Mouse (Mus musculus): ENCODE data around the gene H2afj. TPM values are rescaled to one million over a fixed set of nuclear protein-coding genes. Genes with fewer than 3 reads are reported as not detected.

Gene H2afj
- polyA plus RNA-seq, 2 experiments from 2014 or later: 139 to 147 TPM

DNA sequence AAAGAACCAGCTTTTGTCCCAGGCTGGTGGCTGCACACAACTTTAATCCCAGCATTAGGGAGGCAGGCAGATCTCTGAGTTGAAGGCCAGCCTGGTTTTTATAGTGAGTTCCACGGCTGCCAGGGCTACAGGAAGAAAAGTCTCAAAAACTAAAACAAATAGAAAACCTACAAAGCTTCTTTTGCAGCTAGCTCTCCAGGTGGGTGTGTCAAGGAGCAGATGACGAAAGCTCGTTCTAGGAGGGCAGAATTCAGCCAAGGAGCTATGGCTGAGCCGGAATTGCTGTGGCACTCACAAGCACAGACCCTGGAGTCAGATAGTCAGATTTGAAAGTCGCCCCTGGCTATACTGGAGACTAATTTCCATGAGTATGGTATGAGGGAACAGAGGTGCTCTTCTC is 1.2 kb upstream of the H2afj start:
- no peak for ATAC-seq

DNA sequence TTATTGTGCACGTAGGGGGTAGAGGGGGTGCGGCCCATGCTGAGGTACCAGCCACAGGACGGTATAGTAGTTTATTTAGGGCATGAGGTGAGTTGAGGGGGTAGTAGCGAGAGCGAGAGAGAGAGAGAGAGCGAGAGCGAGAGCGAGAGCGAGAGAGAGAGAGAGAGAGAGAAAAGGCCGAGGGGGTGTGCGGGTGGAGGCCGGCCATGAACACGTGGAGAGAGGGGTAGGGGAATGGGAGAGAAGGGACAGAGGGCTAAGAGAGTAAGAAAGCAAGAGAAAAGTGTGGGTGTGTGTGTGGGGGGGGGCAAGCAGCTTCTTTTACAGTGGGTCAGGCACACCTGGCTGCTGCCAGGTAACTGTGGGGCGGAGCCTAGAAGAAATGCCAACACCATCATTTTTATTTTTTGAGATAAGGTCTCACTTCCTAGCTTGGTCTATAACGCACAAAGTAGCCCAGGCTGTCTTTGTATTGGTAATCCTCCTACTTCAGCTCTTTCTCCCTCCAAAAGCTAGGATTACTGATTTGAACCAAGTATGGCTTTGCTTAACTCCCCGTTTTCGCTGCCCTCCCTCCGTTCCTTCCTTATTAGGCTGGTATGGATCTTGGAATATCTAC is 540 bp upstream of the H2afj start:
- no peak for ATAC-seq

DNA sequence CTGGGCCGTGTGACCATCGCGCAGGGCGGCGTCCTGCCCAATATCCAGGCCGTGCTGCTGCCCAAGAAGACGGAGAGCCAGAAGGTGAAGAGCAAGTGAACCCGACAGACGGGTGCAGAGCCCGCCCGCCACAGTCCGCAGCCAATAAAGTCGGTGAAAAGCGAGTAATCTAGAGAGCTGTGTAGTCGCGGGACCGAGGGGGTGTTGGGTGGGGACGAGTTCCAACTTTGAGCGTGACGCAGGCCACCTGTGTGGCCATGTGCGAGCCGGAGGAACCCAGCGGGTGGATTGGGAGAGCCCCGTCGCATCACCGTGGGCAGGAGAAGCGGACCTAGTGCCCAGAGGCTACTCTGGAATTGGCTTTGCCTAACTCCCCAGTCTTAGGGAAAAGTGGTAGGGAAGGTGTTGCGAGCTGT is 595 bp downstream of the H2afj start:
- peak; percentile 10 for ATAC-seq

DNA sequence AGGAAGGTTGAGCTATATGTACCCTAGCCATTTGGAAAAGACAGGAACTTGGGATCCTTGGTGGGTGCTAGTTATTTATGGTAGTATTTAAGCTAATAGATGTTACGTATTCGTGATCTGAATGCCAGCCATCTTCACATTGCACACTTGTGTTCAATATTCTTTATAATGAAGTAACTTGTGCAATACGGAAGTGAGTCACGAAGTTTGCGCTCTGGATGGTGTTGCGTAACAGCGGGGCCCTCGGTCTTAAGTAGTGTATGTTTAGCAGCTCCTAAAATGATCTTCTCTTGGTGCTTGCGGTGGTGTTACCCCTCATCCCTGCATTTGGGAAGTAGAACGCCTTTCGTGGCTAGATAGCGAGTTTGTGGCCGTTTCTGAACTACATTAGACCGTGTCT is 1.0 kb downstream of the H2afj start:
- peak; percentile 42 for ATAC-seq

DNA sequence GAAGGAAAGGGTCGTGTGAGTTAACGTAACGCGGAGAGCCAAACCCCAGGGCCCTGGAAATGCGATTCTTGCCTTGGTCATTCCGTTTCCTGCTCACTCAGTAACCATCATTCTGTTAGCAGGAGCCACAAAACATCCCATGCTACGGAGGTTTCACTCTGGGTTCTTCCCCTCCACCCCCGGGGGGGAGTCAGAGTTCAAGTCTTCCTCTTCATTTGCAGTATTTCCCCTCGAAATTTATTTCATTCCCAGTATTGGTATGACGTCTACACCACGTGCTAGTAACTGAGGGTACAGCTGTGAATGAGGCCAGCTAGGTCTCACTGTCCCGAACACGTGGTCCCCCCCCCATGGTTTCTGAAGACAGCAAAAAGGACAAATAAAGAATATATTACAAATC is 1.6 kb downstream of the H2afj start:
- ATAC-seq: no peak

DNA sequence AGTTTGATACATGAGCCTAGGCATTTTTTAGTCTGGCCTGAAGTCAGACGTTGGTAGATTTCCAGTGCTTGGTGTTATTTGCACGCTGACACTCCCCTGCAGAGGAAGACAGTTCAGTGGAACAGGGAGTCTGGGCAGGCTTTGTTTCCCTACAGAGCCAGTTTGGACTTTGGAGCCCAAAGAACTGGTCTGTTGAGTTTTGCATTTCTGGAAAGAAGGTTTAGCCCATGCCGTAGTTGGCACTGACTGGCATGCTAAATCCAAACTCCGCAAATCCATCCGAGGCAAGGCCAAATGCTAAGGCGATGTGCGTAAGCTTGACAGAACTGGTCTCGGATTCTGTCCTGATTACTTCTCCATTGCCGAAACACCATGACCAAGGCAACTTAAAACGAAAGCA is 3.2 kb downstream of the H2afj start:
- ATAC-seq: no peak

DNA sequence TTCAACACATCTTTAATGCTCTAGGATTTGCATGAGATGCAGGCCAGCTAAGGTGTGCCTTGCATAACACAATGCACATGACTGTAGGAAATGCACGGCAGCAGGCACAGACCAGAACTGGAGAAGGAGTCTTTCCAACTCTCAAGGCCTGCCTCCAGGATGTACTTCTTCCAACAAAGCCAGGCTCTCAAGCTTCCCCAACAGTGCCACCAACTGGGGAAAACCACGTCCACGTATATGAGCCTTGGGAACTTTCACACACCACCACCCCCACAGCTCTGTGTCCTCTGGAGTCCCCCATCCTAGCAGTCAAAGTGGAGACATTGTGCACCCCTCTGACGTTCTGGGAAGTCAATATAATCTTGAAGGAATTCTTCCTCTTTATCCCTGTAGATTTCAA is 5.1 kb downstream of the H2afj start:
- ATAC-seq: no peak

DNA sequence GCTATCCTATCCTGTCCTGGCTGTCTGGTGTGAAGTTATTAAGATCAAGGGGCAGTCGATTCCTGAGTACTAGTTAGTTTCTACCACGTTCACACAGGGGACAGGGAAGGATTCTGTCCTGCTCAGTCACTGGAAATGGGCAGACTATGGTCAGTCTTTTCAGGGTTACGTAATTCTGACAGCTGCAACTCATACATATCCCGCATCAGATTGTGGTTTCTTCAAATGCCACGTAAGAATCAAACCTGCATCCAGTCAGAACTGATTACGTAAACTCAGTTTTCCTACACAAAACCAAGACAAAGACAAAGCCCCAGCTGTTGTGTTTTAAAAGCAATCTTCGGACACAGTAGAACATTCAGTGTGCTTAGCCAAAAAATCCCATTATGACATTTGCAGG is 7.3 kb downstream of the H2afj start:
- ATAC-seq: no peak

DNA sequence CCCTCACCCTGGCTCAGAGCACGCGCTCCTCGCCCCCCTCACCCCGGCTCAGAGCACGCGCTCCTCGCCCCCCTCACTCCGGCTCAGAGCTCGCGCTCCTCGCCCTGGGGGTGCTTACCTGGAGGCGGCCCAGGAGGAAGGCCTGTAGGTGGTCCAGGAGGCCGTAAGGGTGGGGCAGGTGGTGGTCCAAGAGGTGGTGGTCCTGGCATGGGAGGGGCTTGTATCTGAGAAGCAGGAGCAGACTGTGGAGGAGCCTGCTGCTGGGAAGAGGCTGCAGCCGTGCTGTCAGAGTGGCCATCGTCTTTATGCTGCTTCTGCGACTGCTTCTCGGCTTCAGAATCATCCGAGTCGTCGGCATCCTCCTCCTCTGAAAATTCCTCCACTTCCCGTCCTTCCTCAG is 8.8 kb downstream of the H2afj start:
- ATAC-seq: no peak

DNA sequence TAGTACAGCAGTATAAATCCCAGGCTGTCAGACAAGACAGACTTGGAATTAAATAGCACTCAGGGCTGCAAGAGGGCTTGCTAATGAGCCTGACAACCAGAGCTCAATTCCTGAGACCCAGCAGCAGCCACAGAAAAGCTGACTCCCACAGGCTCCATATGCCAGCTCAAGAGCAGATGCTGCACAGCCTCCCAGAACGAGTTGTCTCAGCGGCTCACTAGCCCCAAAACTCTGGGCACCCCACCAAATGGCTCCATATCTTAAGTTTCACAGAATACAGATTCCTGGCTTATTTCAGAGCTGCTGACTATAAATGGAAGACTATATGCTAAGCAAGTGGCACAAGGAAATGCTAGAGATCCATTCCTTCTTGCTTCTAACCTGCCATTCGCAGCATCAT is 9.5 kb downstream of the H2afj start:
- ATAC-seq: no peak

DNA sequence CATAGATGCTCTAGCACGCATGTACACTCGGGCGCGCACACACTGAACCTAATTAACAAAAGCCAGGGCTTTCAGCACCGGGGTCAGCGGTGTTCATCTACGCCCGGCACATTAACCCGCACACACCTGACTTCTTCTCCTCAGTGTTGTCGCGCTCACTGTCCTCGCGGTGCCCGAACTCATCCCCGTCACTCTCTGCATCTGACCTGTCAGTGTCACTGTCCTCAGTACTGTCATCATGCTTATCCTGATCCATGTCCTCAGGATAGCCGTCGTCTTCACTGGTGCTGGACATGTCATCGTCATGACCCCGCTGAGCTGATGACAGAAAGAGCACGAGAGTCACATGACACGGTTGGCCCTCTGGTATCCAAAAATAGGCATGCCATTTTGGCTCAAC is 12.3 kb downstream of the H2afj start:
- ATAC-seq: no peak

DNA sequence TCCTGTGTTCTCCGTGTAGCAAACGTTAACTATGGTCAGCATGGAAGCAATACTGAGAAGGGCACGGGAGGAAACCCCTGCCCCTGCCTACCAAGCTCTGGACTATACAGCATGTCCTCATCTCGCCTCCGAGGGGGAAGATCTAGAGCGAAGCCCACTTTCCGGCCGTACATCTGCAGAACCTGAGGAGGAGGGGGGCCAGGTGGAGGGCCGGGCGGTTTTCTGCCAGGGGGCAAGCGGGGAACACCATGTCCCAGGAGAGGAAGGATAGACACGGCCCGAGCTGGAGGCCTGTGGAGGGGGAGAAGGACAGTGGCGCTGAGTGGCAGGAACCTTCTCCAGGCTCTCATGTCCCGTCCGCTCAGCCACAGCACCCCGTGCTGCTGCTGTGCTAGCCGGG is 13.0 kb downstream of the H2afj start:
- no peak for ATAC-seq

DNA sequence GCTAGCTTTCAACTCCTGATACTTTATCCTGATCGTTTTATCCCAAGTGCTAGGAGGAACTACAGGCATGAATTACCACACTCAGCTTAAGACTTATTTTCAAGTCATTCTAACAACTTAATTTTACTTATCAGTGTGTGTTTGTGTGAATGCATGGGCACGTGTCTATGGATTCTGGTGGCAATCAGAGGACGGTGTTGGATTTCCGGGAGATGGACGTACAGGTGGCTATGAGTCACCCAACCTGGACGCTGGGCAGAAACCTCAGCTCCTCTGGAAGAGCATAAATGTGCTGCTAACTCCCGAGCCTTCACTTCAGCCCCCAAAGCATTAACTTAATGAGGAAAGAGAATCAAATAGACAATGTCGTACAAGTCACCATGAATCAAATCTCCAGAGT is 16.9 kb downstream of the H2afj start:
- ATAC-seq: no peak

DNA sequence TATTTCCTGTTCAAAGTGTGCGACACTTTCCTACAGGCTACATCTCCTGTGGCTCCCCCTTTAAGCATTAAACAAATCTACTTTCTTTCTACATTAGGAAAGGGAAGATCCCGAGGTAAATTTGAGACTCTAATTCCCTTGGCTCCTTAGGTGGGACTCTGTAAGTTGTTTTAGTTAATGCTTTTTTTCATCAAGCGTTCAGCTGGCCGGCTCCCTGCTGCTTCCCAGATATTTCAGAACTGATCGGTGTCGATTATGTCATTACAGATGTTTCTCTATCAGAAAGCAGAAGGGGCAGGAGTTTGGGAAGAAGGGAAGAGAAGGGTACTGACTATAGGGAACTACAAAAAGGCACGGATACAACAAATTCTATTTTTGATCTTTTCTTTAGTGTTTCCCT is 19.1 kb downstream of the H2afj start:
- ATAC-seq: no peak

DNA sequence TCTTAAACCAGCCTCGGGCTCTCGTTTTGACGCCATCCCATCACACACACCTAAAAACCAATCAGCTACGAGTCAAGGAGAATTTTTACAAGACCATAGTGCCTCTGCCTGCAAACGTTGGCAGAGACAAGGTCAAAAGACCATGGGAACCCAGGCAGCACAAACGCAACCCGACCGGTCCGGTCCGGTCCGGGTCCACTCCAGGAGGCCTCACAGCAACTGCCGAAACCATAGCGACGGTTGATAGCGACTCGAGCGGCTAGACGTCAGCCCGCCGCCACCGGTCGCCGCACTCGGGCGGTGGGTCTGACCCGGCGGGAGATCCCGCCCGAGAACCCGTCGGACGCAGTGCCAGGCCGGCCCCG is 19.5 kb downstream of the H2afj start, which contains the start of gene BC049715:
BC049715 (plus strand) TSS at position 111 of the 365 bp plus-strand sequence.
- ATAC-seq: no peak

DNA sequence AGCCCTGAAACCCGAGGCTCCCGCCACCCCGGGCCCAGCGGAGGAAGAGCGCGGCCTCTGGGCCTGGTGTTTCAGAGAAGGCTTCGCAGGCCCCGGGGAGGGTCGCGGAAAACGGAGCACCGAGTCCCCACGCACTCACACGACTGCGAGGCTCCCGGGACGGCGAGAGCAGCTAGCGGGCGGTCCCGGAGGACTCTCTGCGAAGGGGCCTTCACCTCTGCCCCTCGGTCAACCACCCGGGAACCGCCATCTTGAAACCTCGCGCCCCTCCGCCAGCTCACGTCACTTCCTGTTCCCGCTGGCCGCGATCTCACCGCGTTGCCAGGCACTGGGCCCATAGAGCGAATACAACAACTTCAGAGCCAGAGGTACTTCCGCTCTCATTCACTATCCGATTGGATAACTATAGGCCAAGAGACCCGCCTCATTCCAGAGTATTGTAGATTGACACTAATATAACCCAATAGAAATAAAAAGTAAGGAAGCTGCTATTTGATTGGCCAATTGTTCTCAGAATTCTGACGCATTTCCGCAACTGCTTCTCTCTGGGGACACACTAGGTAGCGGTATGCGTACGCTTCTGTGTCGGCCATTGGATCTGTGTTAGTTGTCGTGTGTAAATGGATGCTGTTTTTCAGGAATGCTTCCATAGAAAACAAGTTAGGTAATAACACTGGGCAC is 20.0 kb downstream of the H2afj start, which contains the start of gene Wbp11:
Wbp11 (minus strand) TSS at position 353 of the 681 bp plus-strand sequence.
- peak; percentile 98 for ATAC-seq

DNA sequence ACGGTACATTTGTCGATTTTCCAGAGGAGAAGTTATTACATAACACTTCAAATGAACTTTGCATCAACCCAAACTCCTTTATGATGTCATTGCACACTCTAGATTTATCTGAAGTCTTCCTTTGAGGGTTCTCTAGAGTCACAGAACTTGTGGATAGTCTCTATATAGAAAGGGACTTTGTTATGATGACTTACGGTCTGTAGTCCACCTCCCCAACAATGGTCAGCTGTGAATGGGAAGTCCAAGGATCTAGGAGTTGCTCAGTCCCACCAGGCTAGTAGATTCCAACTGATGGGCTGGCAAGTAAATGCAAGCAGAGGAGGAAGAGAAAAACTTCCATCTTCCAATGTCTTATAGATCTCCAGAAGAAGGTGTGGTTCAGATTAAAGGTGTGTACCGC is 20.6 kb downstream of the H2afj start:
- ATAC-seq: no peak

DNA sequence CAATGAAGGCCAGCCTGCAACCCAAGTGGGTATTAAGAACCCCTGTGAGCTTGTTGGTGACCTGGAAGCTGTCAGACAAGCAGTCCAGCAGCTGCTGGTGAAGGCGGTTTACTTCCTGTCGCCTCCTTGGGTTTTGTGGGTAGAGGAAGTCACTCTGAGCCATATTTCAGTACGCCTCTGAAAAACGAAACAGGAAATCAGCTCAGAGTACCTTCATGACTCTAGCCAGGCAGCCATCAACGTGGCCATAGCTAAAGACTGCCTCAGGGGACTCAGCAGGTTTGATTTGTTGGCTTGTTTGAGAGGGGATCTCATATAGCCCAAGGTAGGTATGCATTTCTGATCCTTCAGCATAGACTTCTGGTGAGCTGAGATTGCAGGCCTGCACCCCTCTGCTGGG is 23.7 kb downstream of the H2afj start:
- ATAC-seq: no peak

DNA sequence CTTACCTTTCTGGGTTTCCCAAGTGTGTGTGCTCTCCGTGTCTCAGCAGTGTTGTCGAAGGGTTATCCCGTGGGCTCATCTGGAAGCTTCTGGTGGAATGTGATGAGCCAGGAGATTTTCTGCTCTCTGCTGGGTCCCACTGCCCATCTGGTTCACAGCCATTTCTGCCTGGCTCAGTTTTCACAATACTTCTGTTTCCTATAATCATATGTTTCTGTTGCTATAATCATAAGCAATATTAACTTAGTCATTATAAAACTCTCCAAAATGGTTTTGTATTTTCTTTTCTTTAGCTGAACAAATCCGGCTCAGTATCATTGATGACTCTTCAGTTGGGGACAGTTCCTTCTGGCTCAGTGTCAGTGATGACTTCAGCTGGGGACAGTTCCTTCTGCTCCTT is 27.3 kb downstream of the H2afj start, which contains the start of gene Smco3:
Smco3 (minus strand) TSS at position 101 of the 400 bp plus-strand sequence.
- peak; percentile 64 for ATAC-seq

DNA sequence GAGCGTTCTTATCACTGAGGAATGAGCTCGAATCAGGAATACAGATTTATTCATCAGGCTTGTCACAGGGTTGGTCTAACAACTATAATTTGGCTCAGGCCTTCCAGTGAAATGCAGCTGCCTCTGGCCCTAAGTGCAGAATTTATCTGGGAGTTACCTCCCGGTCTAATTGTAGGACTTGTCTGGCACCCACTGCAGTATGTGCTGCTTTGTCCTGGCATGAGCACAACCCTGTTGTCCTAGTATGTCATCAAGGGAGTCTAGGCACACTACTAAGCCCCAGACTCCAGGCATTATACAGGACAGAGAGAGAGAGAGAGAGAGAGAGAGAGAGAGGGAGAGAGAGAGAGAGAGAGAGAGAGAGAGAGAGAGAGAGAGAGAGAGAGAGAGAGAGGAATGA is 29.3 kb downstream of the H2afj start:
- ATAC-seq: no peak

DNA sequence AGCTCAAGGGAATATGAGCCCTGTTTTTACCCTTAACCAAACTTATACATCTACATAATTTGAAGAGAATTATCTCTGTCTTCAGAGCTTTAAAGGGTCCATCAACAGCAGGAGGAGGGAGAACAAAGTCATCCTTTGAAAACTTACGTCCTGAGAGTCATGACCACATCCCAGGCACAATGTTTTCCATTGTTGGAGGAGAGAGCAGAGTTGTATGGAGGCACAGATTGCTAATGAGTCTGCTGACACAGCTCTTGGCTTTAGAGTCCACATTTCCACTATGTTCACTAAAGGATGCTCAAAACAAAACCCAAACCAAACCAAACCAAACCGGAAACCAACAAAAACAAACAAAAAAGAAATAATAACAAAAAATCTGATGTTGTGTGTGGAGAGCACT is 36.9 kb downstream of the H2afj start:
- no peak for ATAC-seq

DNA sequence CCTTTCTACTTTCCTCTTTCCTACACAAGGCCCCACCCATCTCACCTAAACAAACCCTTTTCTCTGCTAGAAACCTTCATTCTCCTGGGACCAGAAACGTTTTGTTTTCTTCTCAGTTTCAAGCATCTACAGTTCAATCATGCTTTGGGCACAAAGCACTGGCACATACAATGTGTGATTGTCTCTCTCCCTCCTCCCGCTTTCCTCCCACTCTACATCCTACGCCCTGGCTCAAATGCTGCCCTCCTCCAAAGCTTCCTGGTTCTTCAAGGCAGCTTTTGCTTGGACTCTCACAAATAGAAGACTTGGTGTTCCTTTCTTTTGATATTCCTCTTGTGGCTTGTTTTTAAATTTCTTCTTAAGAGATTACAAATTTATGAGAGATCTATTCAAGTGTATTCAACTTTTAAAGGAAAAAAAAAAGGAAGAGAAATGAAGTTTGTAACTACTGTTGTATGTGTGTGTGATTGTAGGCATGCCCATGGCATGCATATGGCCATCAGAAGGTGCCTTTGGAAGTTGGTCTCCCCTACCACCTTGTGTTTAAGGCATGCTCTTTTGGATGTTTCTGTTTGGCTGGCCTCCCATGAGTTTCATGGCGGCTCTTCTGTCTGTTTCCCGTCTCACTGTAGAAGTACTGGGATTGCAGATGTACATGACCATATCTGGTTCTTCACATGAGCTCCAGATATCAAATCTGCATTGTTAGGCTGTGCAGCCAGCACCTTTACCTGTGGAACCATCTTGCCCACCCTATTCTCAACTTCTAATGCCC is 37.8 kb downstream of the H2afj start:
- no peak for ATAC-seq

DNA sequence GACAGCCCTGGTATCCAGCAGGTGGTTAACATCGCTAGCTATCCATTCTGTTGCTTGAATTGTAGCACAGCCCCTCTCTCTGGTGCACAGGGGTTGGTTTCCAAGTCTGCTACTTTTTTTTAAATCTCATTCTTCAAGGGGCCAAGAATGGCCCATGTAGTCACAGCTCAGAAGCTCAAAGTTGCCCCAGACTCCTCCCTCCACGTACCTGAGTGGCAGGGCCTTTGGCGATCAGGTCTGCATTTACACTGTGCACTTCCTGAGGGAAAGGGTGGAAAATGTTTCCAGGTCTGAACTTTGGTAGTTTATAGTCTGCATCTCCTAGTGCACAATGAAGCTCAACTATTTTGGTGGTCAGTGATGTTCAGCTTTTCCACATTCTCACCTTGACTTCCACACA is 39.2 kb downstream of the H2afj start:
- ATAC-seq: no peak

DNA sequence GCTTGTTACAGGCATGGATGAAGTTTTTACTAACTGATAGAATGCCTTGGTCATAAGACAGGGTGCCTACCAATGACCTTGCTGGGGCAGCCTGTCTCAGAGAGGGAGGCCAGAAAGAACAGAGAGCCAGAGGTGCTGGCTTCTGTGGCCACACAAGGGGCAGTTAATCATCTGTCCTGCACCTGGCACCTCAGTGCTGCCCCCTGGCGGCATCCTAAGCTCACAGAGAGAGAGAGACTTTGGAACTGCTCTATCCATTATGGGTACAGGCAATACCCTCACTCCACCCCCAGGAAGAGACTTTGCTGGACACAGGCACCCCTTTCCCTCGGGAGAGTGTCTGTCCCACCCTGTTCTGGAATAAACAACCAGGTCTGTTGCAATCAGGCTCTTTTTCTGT is 39.7 kb downstream of the H2afj start:
- ATAC-seq: peak; percentile 46

Measured in activated CD4-positive, CD25-positive, alpha-beta regulatory T cell, adult 4 months (primary cell).